Mouse (Mus musculus) left cerebral cortex, postnatal 14 days (tissue): Measurements from ENCODE around the gene Adamtsl3. TPM values are rescaled to one million over a fixed set of nuclear protein-coding genes. Genes with fewer than 3 reads are reported as not detected.
"Not testable (repeated sequence)": the region's sequence is repeated elsewhere in the genome, so short reads cannot be mapped to it uniquely, and the experiment has no call there.

Source experiments
- DNase-seq, 2 experiments: peaks; one replicate each; pipeline ENCODE4 v3.0.0; 2021 to 2022; ENCODE audit warnings: low spot score in 2 of 2, mixed read lengths in 1 of 2
- intact Hi-C: fragments of 180-260 bp; cut with DNase I; formaldehyde crosslinking; loops from one replicate; pipeline ENCODE4 v1.15.1; 2025
- total RNA-seq, 2 experiments: library from RNA; stranded (reverse); gene quantifications; 2 replicates each; pipeline ENCODE4 v1.2.3; 2021

The Adamtsl3 gene
- total RNA-seq, 2 experiments from 2014 or later, result 2.0 to 2.3 TPM

DNA sequence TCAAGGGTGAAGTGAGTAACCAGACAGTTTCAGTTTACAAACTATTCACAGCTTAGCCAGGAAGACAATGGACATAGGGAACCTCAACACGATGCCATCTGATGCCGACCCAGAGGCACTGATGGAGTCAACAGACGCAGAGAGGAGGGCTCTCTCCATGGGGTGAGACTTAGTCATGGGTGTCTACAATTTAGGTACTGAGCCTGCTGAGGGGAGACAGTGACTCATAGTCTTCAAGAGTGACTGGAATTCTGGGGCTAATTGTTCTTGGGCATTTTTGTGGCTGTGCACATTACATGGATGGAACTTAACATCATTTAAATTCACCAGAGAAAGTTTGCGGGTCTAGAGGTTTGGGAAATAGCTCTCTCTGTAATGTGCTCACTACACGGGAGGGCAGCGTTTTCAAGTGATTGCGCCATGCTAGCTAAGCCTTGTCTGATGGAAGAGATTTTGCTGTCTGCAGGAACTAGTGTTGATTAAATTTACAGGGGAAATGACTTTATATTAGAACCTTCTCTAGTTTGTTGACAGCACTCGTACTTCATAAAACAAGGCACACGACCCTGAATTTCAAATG is 70.1 kb downstream of the Adamtsl3 start:
- DNase-seq, result no peak
- intact Hi-C loops, result no loop called here

DNA sequence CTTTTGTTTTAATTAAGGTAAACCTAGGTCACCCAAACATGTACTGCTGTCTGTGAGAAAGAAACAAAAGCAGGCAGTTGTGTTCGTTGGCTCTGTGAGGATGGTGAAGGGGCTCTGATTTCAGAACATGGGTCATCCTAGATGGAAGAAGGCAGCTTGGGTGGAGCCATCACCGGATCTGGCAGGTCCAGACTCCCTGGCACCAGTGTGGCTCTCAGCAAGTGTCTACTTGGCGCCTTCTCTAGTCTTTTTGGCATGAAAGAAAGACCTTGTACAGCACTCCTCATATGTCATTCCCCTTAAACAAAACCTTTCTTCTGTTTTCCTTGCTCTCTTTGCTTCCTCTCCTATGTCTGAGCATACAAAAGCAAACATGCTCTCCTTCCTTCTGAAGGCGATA is 75.5 kb downstream of the Adamtsl3 start:
- intact Hi-C loops, result no loop called here
- DNase-seq, result no peak

DNA sequence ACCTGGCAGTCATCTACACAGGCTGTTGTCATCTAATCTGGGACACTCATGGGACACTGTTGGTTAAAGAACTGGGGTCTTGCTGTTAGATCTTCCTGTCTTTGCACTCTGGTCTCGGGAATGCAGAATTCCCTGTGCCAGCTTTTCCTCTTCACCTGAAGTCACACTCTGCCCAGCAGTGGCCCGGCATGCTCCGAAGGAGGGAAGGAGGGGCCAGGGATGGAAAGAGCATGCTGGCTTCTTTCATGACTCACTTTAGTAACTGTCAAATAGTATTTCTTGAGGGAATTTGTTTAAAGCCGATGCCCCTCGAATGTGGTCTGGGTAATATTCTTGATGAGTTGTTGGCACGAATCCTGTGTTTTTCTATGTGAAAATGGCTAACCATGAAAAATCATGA is 81.2 kb downstream of the Adamtsl3 start:
- intact Hi-C loops, result no loop called here
- no peak for DNase-seq

DNA sequence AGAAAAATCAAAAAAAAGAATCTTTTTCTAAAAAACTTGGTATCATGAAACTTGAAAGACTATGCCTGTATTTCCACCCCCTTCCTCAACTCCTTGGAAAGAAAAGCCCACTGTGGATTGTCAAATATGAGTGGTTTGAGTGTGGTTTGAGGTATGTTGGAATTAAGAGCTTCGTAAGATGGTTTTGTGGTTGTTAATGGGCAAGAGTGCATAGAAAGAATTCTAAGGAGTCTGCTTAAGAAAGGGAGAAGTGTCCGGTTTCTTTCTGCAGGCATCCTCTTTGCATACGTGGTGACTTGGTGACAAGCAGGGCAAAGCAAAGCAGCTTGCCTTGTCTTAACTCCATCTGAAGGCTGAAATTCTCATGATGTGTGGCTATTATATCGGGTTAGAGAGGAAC is 81.6 kb downstream of the Adamtsl3 start:
- DNase-seq, result no peak
- intact Hi-C loops, result no loop called here

DNA sequence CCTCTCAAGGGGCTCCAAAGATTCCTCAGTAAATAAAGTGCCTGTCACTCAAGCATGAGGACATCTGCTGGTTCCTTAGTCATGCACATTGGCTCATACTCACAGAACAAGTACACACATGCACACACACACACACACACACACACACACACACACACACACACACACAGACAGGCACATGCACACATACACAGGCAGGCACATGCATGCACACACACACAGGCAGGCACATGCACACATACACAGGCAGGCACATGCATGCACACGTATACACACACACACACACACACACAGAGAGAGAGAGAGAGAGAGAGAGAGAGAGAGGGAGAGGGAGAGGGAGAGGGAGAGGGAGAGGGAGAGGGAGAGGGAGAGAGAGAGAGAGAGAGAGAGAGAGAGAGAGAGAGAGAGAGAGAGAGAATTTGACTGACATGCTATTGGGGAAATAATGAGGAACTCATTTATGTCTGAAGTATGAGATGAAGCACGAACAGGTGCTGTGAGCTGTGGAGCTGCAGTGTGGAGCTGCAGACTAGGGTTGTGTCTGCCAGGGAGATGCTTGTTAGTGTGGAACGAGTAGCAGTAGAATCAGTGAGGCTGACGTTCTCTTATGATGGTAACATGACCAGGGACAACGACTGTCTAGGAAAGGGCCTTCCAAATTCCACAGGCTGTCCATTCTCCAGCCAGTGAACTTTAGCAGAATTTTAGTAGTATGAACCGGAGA is 85.0 kb downstream of the Adamtsl3 start:
- DNase-seq, intact Hi-C loops: not testable (repeated sequence)

DNA sequence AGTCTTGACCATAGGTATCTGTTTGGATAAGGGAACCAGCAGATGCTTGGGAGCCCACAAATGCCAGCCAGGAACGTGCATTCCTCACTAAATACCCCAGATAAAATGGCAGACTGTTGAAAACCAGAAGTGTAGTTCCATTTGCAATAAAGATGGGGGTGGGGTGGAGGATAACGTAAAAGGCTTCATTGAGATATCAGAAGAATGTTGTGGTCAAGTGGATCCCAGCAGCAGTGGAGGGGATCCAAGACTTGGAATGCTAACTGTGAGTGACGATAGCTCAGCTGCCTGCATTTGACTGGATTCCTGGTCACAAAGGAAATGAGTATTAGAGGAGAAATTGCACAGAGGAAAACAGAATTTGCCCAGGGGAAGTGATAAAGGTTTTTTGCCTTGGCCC is 87.1 kb downstream of the Adamtsl3 start:
- intact Hi-C loops, result no loop called here

DNA sequence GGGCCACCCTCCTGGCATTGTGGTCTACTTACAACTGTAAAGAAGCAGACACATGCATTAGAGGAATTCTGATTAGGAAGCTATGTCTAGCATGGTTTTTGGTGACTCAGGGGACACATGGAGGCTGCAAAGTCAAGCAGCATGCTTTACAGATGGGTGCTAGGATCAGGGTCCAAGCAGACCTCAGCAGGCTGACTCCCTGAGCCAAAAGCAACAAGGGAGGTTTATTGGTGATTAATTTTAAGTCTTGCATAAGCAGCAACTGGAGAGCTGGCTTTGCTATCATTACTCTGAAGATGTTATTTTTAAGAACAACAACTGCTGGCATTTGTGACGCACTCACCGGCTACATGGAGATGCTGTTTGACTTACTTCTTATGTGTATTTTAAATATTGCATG is 88.1 kb downstream of the Adamtsl3 start:
- intact Hi-C loops, result no loop called here
- no peak for DNase-seq

More for the DNA sequence above, 87.1 kb downstream of the Adamtsl3 start:
- DNase-seq, result no peak

DNA sequence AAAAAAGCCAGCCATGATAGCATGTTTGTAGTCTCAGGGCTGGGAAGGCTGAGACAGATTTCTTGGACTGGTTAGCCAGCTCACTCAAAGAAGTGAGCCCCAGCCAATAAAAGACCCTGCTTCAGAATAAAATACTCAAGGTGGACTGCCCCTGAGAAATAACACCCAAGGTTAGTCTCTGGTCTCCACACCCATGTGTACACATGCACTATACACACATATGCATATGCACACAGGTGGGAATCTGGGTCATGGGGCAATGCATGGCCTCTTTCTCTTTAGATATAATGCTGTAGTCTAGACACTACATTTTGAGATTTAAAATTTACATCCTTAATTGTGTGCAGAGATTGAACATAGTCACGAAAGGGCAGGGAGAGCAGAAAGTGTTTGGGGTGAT is 88.8 kb downstream of the Adamtsl3 start:
- intact Hi-C loops, result no loop called here
- no peak for DNase-seq

DNA sequence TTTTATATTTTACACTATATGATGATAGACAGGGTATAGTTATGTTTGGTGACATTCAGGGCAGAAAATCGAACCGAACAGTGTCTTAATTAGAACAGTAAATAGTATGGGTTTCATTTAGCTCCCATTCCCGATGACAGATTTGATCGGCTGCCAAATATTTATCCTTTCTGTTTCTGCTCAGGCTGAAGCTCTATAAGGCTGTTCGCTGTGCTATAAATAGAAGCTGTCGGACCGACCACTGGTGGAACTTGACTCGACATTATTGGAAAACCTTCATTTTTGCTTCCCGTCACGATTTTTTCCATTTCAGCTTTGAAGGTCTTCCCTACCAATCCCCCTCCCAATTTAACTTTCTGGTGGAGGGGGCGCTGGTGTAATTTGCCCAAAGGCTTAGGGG is 89.9 kb downstream of the Adamtsl3 start:
- DNase-seq, result no peak
- intact Hi-C loops, result no loop called here

DNA sequence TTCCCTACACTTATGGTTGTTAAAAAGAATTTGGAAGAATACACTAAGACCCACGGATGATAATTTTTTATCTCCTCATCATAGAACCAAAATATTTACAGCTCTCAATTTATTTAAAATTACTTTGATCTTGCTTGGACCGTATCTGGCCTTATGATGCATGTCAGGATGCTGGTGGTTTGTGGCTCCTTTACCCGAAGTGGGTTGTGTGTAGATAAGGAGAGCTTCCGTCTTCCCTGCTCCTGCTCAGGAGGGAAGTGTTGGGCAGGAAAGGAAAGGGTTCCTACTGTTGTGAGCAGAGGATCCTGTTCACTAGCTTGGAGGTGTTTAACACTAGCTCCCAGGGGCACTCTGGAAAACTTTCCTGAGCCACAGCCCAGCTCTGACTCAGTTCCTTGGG is 94.0 kb downstream of the Adamtsl3 start:
- no peak for DNase-seq
- intact Hi-C loops, result no loop called here

DNA sequence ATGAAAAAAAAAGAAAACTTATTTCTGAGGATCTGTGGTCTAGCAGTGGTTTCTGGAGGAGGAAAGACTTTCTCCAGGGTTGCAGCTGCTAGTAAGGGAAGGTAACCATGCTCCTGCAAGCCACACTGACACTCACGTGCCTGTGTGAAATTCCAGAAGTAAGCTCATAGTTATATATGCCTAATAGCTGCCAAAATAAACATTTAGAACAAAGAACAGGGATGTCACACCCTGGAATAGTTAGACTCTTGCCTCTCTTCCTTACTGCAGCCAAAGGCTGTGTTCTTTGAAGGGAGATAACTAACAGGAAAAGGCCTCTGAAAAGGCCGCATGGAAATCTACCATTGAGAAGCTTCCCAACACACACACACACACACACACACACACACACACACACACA is 96.1 kb downstream of the Adamtsl3 start:
- intact Hi-C loops, result no loop called here
- no peak for DNase-seq

DNA sequence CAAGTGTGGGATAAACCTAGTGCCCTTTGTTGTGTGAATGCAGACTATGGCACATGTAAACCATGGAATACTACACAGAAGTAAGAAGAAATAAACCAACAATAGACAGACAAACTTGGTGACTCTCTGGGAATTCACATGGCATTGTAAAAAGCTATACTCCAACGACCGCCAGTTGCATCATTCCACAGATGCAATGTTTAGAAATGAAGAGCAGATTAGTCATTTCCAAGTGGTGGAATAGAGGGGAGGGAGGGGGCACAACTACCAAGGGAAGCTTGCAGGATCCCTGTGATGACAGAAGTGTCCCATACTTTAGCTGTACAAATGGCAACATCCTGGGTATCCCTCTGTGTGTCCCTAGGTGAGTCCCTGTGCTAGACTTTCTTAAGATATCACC is 97.7 kb downstream of the Adamtsl3 start:
- intact Hi-C loops, result no loop called here
- DNase-seq, result no peak

DNA sequence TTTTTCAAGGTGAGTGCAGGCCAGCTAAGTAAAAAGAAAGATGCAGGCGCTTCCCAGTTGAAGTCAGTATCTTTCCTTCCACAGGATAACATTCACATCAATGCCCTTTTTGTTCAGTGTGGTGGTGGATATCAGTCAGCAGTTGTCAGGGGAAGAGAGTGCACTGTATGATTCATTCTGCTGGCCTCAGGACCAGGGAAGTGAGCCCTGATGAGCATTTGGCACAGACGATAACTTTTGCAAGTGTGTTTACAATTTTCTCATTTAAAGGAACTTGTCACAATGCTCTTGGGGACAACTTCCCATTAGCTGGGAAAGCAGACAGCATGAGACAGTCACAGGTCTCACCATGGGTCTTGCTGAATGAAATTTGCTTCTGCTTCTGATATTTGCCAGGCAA is 122.9 kb downstream of the Adamtsl3 start:
- intact Hi-C loops, result no loop called here
- DNase-seq, result no peak

DNA sequence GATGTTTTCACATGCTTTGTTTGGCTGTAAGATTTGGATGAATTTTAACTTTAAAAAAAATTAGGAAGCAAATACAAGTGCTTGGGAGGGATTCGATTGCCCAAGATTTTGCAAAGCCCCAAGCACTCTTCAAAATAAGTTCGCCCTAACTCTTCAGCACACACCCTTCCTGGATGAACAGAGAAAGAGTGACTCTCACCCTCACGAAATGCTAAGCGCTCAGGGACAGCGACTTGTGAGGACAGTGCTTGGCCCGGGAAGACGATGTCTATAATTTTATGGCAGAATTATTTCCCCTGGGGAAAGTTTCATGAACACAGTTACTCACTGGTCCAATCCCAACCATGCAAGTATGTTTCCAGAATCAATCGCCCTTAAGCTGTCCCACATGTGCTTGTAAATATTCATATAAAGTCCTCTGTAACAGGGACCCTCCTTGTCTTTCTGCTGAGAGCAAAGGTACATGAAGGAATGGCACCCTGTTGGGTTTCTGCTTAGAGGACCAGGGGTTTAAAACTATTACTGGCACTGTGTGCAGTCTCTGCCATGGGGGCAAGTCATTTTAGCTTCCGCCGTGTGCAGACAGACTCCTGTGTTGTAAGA is 127.5 kb downstream of the Adamtsl3 start:
- no peak for DNase-seq
- intact Hi-C loops, result no loop called here

DNA sequence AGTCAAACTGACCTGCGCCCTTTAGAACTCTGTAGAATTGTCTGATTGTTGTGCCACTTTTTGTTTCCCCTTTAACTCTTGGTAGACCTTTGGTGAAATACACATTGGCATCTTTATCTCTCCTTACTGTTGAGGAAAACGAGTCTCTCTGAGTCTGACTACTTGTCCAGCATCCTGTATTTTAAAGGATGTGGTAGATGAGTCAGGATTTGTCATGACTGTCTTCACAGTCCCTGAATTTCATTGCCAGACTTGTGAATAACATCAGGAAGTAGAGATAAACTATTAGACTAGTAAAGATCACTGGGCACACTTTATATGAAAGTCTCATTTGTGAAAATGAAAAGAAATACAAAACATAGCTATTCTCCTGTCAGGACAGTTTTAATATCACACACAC is 128.9 kb downstream of the Adamtsl3 start:
- intact Hi-C loops, result no loop called here
- DNase-seq, result no peak

DNA sequence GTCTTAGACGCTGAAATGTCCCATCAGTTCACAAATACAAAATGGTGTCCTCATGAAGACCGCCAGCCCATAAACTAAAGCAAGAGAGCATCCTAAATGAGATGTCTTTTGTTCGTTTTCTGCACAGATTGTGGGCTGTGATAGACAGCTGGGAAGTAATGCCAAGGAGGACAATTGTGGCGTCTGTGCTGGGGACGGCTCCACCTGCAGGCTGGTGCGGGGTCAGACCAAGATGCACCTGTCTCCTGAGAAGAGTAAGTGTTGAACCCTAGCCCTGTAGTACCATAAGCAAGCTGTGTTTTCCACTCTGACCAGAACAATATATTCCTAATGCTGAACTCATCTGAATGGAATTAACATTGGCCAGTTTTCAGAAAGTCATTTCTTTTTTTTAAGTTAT is 129.9 kb downstream of the Adamtsl3 start:
- DNase-seq, result no peak
- intact Hi-C loops, result no loop called here

DNA sequence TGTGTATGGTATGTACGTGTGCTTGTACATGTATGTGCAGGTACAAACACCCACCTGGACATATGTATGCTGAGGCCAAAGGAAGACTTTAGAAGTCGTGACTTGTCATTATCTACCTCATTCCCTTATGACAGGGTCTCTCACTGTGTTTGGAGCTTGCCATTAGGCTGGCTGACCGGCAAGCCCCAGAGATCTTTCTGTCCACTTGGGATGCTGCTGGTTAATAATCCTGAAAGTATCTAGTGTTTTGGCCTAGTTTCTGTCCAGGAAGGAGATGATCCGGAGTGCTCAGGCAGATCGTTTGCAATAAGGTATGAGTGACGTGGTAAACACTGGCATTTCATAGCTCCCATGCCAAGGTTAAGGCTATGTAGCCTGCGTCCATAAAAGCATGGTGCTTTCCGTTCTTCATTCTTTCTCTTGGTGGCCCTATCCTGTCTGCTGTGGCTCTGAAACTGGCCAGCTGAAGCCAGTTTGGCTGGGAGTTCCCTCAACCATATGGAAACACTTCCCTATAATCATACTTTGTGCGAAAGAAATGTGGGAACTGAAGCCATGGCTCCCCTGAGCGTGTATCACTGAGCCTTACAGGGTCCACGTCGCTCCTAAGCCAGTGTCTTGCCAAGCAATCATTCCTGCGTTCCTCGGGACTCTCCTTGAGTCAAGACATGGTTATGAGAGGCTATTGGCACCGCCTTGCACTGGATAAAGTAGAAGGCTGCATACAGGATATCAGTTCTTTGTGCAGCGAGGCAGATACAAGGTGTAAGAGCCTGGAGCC is 141.1 kb downstream of the Adamtsl3 start:
- intact Hi-C loops, result no loop called here
- no peak for DNase-seq

DNA sequence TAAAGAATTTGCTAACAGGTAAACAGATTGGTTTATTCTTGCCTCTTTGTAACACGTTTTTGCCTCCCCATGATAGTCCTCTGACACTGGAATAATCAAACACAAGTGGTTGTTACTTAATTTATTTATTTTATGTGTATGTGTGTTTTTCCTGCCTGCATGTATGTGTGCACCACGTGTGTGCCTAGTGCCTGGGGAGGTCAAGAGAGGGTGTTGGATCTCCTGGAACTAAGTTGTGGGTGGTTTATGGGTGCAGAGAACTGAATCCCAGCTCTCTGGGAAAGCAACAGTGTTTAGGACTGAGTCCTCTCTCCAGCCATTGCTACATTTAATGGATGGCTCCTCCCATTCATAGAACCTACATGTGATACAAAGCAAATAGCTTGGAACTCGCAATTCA is 143.0 kb downstream of the Adamtsl3 start:
- DNase-seq, result no peak
- intact Hi-C loops, result no loop called here

DNA sequence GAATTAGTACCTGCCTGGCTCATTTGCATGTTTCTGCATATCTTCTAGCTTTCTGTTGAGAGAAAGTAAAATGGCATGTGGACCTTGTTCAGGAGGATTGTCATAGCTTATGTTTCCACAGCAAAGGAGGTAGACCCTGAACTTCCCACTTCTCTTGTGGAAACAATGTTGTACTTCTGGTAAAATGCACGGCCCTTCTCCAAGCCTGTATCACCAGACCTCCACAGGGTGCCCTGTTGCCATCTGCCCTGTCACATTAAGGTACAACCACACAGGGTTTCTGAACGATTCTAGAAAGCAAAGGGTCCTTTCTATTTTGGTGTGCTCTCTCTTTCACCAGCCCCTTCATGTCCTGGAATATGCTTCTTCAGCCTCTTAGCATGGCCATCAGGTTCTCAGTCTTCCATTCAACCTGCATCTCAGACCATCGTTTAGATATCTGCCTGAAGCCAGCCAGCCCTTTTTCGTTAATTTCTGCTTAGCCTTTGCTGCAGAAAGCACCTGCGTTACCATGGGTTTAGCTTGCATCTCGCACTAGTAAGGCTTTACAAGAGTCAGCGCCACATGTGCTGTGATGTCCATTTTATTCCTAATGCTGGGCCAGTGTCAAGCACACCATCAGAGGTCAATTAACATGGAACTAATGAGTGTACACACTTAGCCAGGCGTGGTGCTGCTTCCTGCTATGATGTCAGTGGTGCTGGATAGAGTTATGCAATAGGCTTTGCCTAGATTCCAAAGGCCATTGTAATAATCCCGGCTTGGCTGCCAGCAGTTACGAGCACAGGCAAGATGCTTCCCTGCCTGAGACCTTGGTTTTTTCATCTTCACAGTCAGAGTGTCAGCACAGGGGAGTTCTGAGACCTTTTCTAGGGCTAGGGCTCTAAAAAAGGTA is 143.6 kb downstream of the Adamtsl3 start:
- intact Hi-C loops, result no loop called here
- DNase-seq, result no peak

DNA sequence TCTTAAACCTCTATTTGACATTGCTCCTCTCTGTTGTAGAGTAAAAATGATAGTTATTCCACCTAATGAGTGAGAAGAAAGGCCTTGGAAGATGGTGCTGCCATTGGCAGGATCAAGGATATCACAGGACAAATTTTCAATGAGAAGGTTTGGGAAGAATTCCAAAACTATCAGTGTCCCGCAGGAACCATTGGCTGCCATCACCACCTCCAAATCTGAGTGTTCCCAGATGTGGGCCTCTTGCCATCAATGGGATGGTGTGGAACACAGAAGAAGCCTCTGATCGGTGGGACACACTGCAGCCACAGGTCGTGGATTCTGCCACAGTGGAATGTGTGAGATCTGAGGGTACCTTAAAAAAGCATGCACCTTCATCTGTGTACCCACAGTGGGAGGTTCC is 147.9 kb downstream of the Adamtsl3 start:
- DNase-seq, result no peak
- intact Hi-C loops, result no loop called here
